Mouse (Mus musculus) small intestine, adult 2 months (tissue): ENCODE measurements at regions not wholly inside any gene's neighbourhood (a gene's known extent, or its start where the extent isn't known, plus 50 kb on each side); places are given as distances from the start of the nearest gene placed in this dataset.

Experiments
- CTCF ChIP-seq: fragments of 200-500 bp; IDR thresholded peaks from 2 replicates; pipeline ENCODE4 v1.5.1; 2012; ENCODE audit warnings: low read depth, mild to moderate bottlenecking, control low read depth, inconsistent platforms, low read length, moderate library complexity, mixed read lengths; ENCODE audit not compliant: insufficient replicate concordance, insufficient read length; ENCODE audit errors: extremely low read depth
- POLR2A ChIP-seq: fragments of 200-500 bp; IDR thresholded peaks from 2 replicates; pipeline ENCODE4 v1.6.1; 2012; ENCODE audit warnings: low read depth, mild to moderate bottlenecking, control low read depth, inconsistent platforms, low read length, moderate library complexity

DNA sequence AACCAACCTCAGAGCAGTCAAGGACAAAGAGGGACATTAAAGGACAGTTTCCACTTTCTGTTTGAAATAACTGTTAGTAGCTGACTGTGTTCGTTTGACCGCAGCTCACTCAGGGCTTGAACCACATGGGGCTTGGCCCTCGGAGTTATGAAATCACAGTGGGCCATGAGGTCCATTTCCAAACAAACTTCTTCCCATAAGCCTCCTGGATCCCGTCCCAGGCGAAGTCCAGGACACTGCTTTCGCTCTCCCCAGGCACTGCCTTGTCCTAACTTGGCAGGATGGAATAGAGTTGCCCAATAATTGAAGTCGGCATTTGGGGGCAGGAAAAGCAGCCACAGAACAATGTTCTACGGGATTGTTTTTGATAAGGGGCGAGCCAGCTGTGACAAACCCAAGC is 188.1 kb upstream of the Zfp637 start:
- TF ChIP-seq CTCF (no peak), POLR2A (no peak)
